Mouse (Mus musculus) small intestine, adult 2 months (tissue): ENCODE results near the gene Thrb.

Source experiments
- CTCF ChIP-seq: fragments of 200-500 bp; IDR thresholded peaks from 2 replicates; pipeline ENCODE4 v1.5.1; 2012; ENCODE audit warnings: low read depth, mild to moderate bottlenecking, control low read depth, inconsistent platforms, low read length, moderate library complexity, mixed read lengths; ENCODE audit not compliant: insufficient replicate concordance, insufficient read length; ENCODE audit errors: extremely low read depth
- POLR2A ChIP-seq: fragments of 200-500 bp; IDR thresholded peaks from 2 replicates; pipeline ENCODE4 v1.6.1; 2012; ENCODE audit warnings: low read depth, mild to moderate bottlenecking, control low read depth, inconsistent platforms, low read length, moderate library complexity

GRCm38 (mm10) chr14:17954038-17954437 is 294.0 kb downstream of the Thrb start:
- TF ChIP-seq CTCF (no peak), POLR2A (no peak)
